Mouse (Mus musculus) brown adipose tissue, adult 24 weeks (tissue): ENCODE measurements around the gene Cebpg. TPM values are rescaled to one million over a fixed set of nuclear protein-coding genes. Genes with fewer than 3 reads are reported as not detected.

Experiments
- H3K27ac ChIP-seq: fragments of 200-500 bp; replicated peaks from 2 replicates; pipeline ENCODE4 v1.5.1; 2012; ENCODE audit warnings: low read depth, mild to moderate bottlenecking, low read length
- H3K4me1 ChIP-seq: fragments of 200-500 bp; 2 replicates; pipeline ENCODE4 v1.6.1; 2012; ENCODE audit warnings: low read length, mixed read lengths; ENCODE audit not compliant: control insufficient read depth, insufficient read depth, insufficient read length
- H3K4me3 ChIP-seq: fragments of 200-500 bp; 2 replicates; pipeline ENCODE4 v1.5.1; 2012; ENCODE audit warnings: low read depth, mild to moderate bottlenecking, low read length, moderate library complexity; ENCODE audit not compliant: insufficient read depth
- polyA plus RNA-seq: library from polyadenylated mRNA; stranded (reverse); fragments of >200 nt; gene quantifications from 2 replicates; pipeline ENCODE4 v1.2.4, GENCODE M21; 2012; ENCODE audit not compliant: missing spikeins, insufficient read depth, insufficient read length

Cebpg gene
- polyA plus RNA-seq, 1 experiment = 53.7 TPM

DNA sequence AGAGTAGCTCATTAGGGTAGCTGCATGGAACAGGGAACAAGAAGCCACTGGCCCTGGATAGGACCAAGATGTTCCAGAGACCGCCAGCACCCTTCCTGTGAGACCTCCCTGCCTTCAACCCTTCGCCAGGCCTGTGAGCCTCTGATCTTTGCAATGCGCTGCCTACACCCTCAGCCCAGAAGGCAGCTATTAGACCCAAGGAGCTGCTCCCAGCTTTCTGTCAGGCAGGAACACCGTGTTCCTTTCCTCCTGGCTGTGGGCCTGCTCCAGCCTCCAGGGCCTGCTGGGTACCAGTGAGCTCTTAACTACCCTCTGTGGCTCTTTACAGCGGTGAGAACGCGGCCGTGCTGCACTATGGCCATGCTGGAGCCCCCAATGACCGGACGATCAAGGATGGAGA is 35.0 kb downstream of the Cebpg start:
- Histone ChIP-seq H3K4me1 (peaks cover 3% of the 10 kb centered on the region; the same call in 1 of the 2 replicates), H3K27ac (no peak overlapping the region), H3K4me3 (no peak overlapping the region)

DNA sequence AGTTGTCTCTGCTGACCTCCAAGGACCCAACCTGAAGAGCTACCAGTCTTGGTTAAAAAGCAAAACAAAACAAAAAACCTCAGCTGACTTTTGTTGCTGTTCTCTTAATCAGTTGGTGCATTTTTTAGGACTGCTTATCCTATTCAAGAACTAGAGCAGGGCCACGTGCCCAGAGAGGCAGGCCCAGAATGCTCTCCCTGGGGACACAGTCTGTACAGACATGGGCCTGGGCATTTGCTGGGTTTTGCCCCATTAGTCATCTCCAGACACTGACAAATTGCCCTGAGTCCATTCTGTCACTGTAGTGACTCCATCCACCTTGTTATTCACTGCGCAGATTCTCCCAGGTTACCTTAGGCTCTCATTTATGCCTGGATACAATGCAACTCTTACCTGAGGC is 41.1 kb downstream of the Cebpg start:
- H3K4me1 ChIP-seq = no peaks in the 10 kb centered on the region
- H3K27ac ChIP-seq = no peak overlapping the region
- no peak overlapping the region for H3K4me3 ChIP-seq

DNA sequence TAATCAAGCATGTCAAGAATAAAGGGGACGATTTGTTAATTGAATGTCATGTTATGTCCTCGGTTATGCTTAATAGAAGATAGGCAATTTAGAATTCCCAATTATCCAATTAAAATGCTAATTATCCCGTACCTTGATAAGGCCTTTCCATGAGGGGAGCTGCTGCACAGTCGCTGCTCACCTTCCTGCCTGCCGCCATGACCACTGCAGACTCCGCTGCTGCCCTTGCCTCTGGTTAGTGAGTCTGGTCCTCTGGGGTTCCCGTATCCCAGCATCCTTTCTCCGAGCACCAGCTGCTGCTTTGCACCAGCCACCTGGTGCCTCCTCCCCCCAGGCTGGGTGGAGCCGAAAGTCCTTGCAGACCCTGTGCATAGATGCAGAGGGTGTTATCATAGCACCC is 43.1 kb downstream of the Cebpg start:
- no peaks in the 10 kb centered on the region for H3K4me1 ChIP-seq

DNA sequence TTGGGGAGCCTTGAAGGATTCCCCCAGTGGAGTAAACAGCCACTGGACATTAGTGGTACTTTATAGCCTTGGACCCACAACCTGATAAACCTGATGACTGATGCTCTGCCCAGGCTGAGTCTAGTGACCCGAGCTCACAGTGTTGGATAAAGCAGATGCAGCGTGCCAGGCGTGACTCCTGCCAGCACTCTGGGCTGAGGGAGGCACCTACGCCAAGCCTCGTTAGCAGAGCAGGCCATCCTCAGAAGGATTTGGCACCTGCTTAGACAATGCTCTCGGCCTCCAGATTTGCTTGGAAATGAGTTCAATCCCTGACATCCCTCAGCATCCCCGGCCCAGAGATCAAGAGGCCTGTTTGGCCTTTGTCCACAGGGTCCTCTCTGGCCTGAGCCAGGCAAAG is 49.7 kb downstream of the Cebpg start:
- H3K4me3 ChIP-seq = no peak overlapping the region
- H3K27ac ChIP-seq = no peak overlapping the region
- H3K4me1 ChIP-seq = no peaks in the 10 kb centered on the region

More for the DNA sequence above, 43.1 kb downstream of the Cebpg start:
- no peak overlapping the region for H3K4me3 ChIP-seq
- H3K27ac ChIP-seq = no peak overlapping the region

DNA sequence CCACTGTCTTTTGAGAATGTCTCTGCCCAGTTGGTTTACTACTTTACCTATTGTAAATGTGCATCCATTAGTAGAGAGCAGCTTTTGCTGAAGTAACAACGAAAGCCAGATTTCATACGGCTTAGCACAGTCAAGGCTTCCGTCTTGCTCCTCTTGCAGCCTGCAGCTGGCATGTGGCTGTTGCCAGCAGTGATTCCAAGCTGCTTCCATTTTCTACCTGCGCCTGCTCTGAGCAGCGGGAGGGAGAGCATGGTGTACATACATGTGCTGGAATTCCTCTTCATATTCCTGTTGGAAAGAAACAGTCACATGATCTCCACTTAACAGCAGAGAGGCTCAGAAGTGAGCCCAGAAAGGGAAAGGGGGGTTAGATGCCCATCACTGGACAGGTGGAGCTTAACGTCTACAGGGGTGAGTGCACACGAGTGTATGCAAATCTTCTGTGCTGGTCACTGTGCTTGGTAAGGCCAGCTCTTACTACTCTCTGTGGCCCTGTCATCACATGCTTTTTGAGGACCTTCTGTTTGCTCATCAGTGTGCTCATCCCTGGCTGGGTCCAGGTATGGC is 53.1 kb downstream of the Cebpg start:
- Histone ChIP-seq H3K4me3 (no peak overlapping the region), H3K27ac (no peak overlapping the region), H3K4me1 (no peaks in the 10 kb centered on the region)

DNA sequence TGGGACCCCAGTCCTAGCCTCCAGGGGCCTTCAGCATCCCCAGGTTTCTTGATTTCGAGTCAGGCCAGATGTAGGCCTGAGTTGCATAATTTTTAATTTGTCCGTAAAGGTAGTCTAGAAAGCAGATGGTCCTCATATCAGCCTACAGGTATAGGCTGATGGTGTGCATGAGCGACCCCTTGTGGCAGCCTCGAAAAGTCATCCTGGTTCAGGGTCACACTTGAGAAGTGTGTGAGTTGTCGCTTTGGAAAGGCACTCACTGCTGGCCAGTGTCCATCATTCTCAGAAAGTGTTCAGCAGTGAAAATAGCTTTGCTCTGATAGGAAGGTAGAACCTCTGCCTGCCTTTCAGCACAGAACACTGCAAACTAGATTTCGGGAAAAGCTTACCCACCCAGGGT is 55.5 kb downstream of the Cebpg start:
- H3K4me3 ChIP-seq = no peak overlapping the region
- no peak overlapping the region for H3K27ac ChIP-seq
- H3K4me1 ChIP-seq = no peaks in the 10 kb centered on the region

Other genes with a start within 250 kb of the Cebpg start
- 2.0 TPM in 1 of 2 replicates, not detected in the other for gene Chst8, start 243.9 kb downstream of the Cebpg start, polyA plus RNA-seq
- 70.9 and 103 TPM in 2 replicates for gene Pepd, start 144.2 kb downstream of the Cebpg start, polyA plus RNA-seq
- 427 and 435 TPM in 2 replicates for gene Cebpa, start 62.7 kb upstream of the Cebpg start, polyA plus RNA-seq
- gene Slc7a10, start 129.8 kb upstream of the Cebpg start, polyA plus RNA-seq = 7.7 and 8.3 TPM in 2 replicates
- 5.6 and 6.7 TPM in 2 replicates for gene Lrp3, start 158.9 kb upstream of the Cebpg start, polyA plus RNA-seq